ENCODE assay signal across 13 mouse cellular contexts in the genomic region with DNA sequence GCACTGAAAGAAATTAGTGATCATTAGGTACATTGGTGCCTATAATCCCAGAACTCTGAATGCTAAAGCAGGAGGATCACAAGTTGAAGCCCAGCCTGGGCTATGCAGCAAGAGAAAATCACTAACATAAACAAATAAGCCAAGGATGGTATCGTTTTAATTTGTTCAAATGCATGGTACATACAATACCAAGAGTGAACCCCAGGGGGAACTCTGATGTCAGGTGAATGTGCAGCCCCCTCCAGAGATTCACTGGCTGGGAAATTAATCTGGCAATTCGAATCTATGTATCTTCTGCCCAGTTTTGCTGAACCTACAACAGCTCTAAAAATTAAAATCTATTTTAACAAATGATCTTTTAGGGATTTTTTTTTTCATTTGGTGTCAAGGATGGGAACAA. TPM values are rescaled to one million over a fixed set of nuclear protein-coding genes. Genes with fewer than 3 reads are reported as not detected.
A peak's percentile ranks its signal among the peaks of the same experiment; 100 is the strongest.
DNase-seq lines count a peak whose midpoint lies in the region; ATAC-seq and TF ChIP-seq lines count a peak whose summit lies in the region.
"Had no signal": no experiment of that assay in that cellular context is flagged by ENCODE, and none has a peak within 500 bp of the region (broad histone marks: within the 10 kb centered on the region; RNA-seq: fewer than 3 reads in every experiment).

No protein-coding gene starts in this region.

- H3K27ac ChIP-seq in kidney, postnatal 0 days, result no peak overlapping the region
- no peak overlapping the region for H3K27ac ChIP-seq in CH12.LX (ENCODE audit: insufficient read depth, low read depth)
- H3K27ac ChIP-seq: embryonic facial prominence, embryonic 15.5 days; forebrain, embryonic 15.5 days had no signal

- H3K27me3 ChIP-seq in kidney, postnatal 0 days (ENCODE audit: insufficient read depth, low read length), result no peaks in the 10 kb centered on the region
- no peaks in the 10 kb centered on the region for H3K27me3 ChIP-seq in CH12.LX (replicated peaks)
- H3K27me3 ChIP-seq: embryonic facial prominence, embryonic 15.5 days; forebrain, embryonic 15.5 days had no signal

- no peak overlapping the region for H3K4me2 ChIP-seq in kidney, postnatal 0 days (ENCODE audit: low read length)
- H3K4me2 ChIP-seq in CH12.LX (ENCODE audit: insufficient read depth, low read depth, poor library complexity, severe bottlenecking), result no peak overlapping the region
- H3K4me2 ChIP-seq: embryonic facial prominence, embryonic 15.5 days; forebrain, embryonic 15.5 days had no signal

- no peak overlapping the region for H3K9ac ChIP-seq in kidney, postnatal 0 days (ENCODE audit: low read depth, low read length)
- H3K9ac ChIP-seq in CH12.LX (ENCODE audit: insufficient read depth, low read depth), result no peak overlapping the region
- H3K9ac ChIP-seq: embryonic facial prominence, embryonic 15.5 days; forebrain, embryonic 15.5 days had no signal

- dilution Hi-C loops in CH12.LX (cut with MboI; ENCODE audit: extremely low pct_ligation_motif_present, extremely low pct_unique_long_range_greater_than_20kb, low sequenced_read_pairs), result no loop called here

- no peak for TF ChIP-seq POLR2A in CH12.LX (IDR thresholded peaks at IDR 0.05; ENCODE audit: low read depth, low read length)

- H3K4me1 ChIP-seq in kidney, postnatal 0 days (replicated peaks; ENCODE audit: insufficient read depth, low read length), result no peaks in the 10 kb centered on the region
- H3K4me1 ChIP-seq in CH12.LX (ENCODE audit: control insufficient read depth in 1 of 2, insufficient read depth in 2 of 2), result no peaks in the 10 kb centered on the region
- H3K4me1 ChIP-seq: embryonic facial prominence, embryonic 15.5 days; forebrain, embryonic 15.5 days had no signal

- 45% methylated on average over 2 of the region's 2 CpGs for WGBS in kidney, postnatal 0 days

- no peak for DNase-seq in kidney, postnatal 0 days (ENCODE audit: low spot score)
- DNase-seq in kidney, postnatal 25 days, result no peak
- peak; percentile 22 to 34 for DNase-seq in B cell, adult 2 months
- DNase-seq in CH12.LX (ENCODE audit: extremely low read depth), result no peak
- no peak for DNase-seq in urinary bladder, adult 2 months (ENCODE audit: low spot score)
- DNase-seq in kidney, adult 11 months, result no peak
- DNase-seq in cerebellum, adult 11-12 months, result no peak
- DNase-seq: cerebellum, postnatal 25 days; heart, adult 11 months; kidney, adult 8-10 months had no signal

- no peak for ATAC-seq in kidney, postnatal 0 days (replicated peaks; ENCODE audit: low FRiP score, low read depth)
- peak; percentile 49; the same call in 1 of the 2 replicates for ATAC-seq in megakaryocyte, adult 5-6 weeks (ENCODE audit: poor library complexity, severe bottlenecking)
- ATAC-seq: forebrain, embryonic 15.5 days had no signal

- no peaks in the 10 kb centered on the region for H3K79me2 ChIP-seq in CH12.LX (replicated peaks; ENCODE audit: control insufficient read depth, extremely low read depth, insufficient read depth, poor library complexity, severe bottlenecking)

- peak; percentile 54 for TF ChIP-seq RAD21 in CH12.LX (IDR thresholded peaks at IDR 0.05; ENCODE audit: low read depth, low read length)

- no peaks in the 10 kb centered on the region for H3K9me3 ChIP-seq in kidney, postnatal 0 days (replicated peaks; ENCODE audit: low read length)
- H3K9me3 ChIP-seq in CH12.LX (replicated peaks; ENCODE audit: low read length), result no peaks in the 10 kb centered on the region
- H3K9me3 ChIP-seq: embryonic facial prominence, embryonic 15.5 days; forebrain, embryonic 15.5 days had no signal

- TF ChIP-seq EP300 in CH12.LX (IDR thresholded peaks at IDR 0.05; ENCODE audit: low read length), result no peak

- in situ Hi-C loops in CH12.LX (cut with MboI; ENCODE audit: low pct_ligation_motif_present, low pct_unique_long_range_greater_than_20kb, low sequenced_read_pairs), result no loop called here

- H3K4me3 ChIP-seq in kidney, postnatal 0 days (replicated peaks; ENCODE audit: low read depth, low read length), result no peak overlapping the region
- H3K4me3 ChIP-seq in CH12.LX (replicated peaks in 1 of 3; ENCODE audit: low read depth in 2 of 3, low read length in 2 of 3, poor library complexity in 1 of 3), result no peak overlapping the region
- H3K4me3 ChIP-seq: embryonic facial prominence, embryonic 15.5 days; forebrain, embryonic 15.5 days had no signal

- peak; percentile 56 for TF ChIP-seq CTCF in kidney, postnatal 0 days (IDR thresholded peaks at IDR 0.05; ENCODE audit: low read depth)
- peak in 1 of 2 experiments; percentile 59; a peak in 3 of 4 replicates for TF ChIP-seq CTCF in CH12.LX (conservative IDR thresholded peaks at IDR 0.05 in 1 of 2, IDR thresholded peaks at IDR 0.05 in 1 of 2; ENCODE audit: low read depth in 2 of 2, low read length in 2 of 2)

- no peaks in the 10 kb centered on the region for H3K36me3 ChIP-seq in kidney, postnatal 0 days (ENCODE audit: insufficient read depth, low read length)
- no peaks in the 10 kb centered on the region for H3K36me3 ChIP-seq in CH12.LX (replicated peaks in 1 of 2; ENCODE audit: control insufficient read depth in 1 of 2, insufficient read depth in 1 of 2, low read length in 1 of 2)
- H3K36me3 ChIP-seq: embryonic facial prominence, embryonic 15.5 days had no signal

TF ChIP-seq in CH12.LX, 34 proteins besides CTCF, POLR2A, EP300 and RAD21:
- TF ChIP-seq SMC3 (IDR thresholded peaks at IDR 0.05; ENCODE audit: low read depth, low read length), result peak; percentile 57
- TF ChIP-seq ETS1 (conservative IDR thresholded peaks at IDR 0.05; ENCODE audit: low read depth, low read length), result no peak

RNA-seq across cellular contexts. Expression of gene Ankrd42, which starts 12.5 kb away (rescaled TPM):
- polyA plus RNA-seq in kidney, postnatal 0 days (2015; fragmentation: Nextera tagmentation; extraction: Ambion mirVana), result 4.5 and 5.5 TPM in 2 replicates
- 0.38 and 0.68 TPM in 2 replicates for total RNA-seq in CH12.LX (2012; rRNA removed)
- total RNA-seq in CH12.LX (2014; rRNA removed), result 0.22 and 0.26 TPM in 2 replicates
- 0.14 and 0.26 TPM in 2 replicates for polyA plus RNA-seq in CH12.LX (2012; ENCODE audit: insufficient read length, low read depth)
- 0.07 and 0.74 TPM in 2 replicates for total RNA-seq in megakaryocyte, adult 5-6 weeks (2015)
- 0.12 and 0.29 TPM in 2 replicates for total RNA-seq in megakaryocyte, adult 5-6 weeks (2017)
- polyA plus RNA-seq in urinary bladder, adult 2 months (2012; rRNA removed), result 2.4 and 2.5 TPM in 2 replicates

RNA-seq across cellular contexts. Expression of gene Pcf11, which starts 45.2 kb away (rescaled TPM):
- 17.8 and 20.9 TPM in 2 replicates for polyA plus RNA-seq in kidney, postnatal 0 days (2015; fragmentation: Nextera tagmentation; extraction: Ambion mirVana)
- total RNA-seq in CH12.LX (2012; rRNA removed) (29.2 and 30.5 TPM in 2 replicates), CH12.LX (2014; rRNA removed) (30.0 and 32.7 TPM in 2 replicates)
- polyA plus RNA-seq in CH12.LX (2012; ENCODE audit: insufficient read length, low read depth), result 36.1 and 37.2 TPM in 2 replicates
- 71.4 and 79.6 TPM in 2 replicates for total RNA-seq in megakaryocyte, adult 5-6 weeks (2015)
- 67.7 and 70.6 TPM in 2 replicates for total RNA-seq in megakaryocyte, adult 5-6 weeks (2017)
- polyA plus RNA-seq in urinary bladder, adult 2 months (2012; rRNA removed), result 30.2 and 39.3 TPM in 2 replicates

Comparison
In these comparisons a context has a peak if more than half of its experiments do, and no peak if none do; other contexts are left out.
1. DNase-seq: peak in B cell, adult 2 months (2 of 2); none in kidney, postnatal 0 days (single experiment), kidney, postnatal 25 days (0 of 2), CH12.LX (single experiment), urinary bladder, adult 2 months (single experiment), kidney, adult 11 months (single experiment) and cerebellum, adult 11-12 months (single experiment).